ENCODE assay signal across 10 mouse cellular contexts in genomic region chr17:31409741-31410350, GRCm38 (mm10). TPM values are rescaled to one million over a fixed set of nuclear protein-coding genes. Genes with fewer than 3 reads are reported as not detected.
DNase-seq lines count a peak whose midpoint lies in the region; ATAC-seq and TF ChIP-seq lines count a peak whose summit lies in the region.
"Had no signal": no experiment of that assay in that cellular context is flagged by ENCODE, and none has a peak within 500 bp of the region (broad histone marks: within the 10 kb centered on the region; RNA-seq: fewer than 3 reads in every experiment).

No protein-coding gene starts in this region.

- peaks cover 30% of the 10 kb centered on the region for H3K4me1 ChIP-seq in heart, embryonic 10.5 days
- H3K4me1 ChIP-seq in embryonic facial prominence, embryonic 14.5 days (ENCODE audit: control insufficient read depth, insufficient read depth, low read length) = peaks cover 20% of the 10 kb centered on the region
- no peaks in the 10 kb centered on the region; the same call in 1 of the 2 replicates for H3K4me1 ChIP-seq in hindbrain, postnatal 0 days (ENCODE audit: insufficient read depth, low read length)
- H3K4me1 ChIP-seq in neural tube, embryonic 13.5 days (replicated peaks) = peaks cover 50% of the 10 kb centered on the region

- H3K4me2 ChIP-seq in embryonic facial prominence, embryonic 14.5 days (ENCODE audit: low read depth, low read length) = no peak overlapping the region
- H3K4me2 ChIP-seq in hindbrain, postnatal 0 days (ENCODE audit: low read depth, low read length) = no peak overlapping the region
- no peak overlapping the region for H3K4me2 ChIP-seq in neural tube, embryonic 13.5 days

- WGBS in heart, embryonic 10.5 days = 55% methylated on average over 10 of the region's 10 CpGs
- WGBS in embryonic facial prominence, embryonic 14.5 days = 19% methylated on average over 10 of the region's 10 CpGs
- 10% methylated on average over 10 of the region's 10 CpGs for WGBS in hindbrain, postnatal 0 days
- WGBS in neural tube, embryonic 13.5 days = 9% methylated on average over 10 of the region's 10 CpGs

- peak overlapping the region; percentile 62; the same call in 1 of the 2 replicates for H3K27ac ChIP-seq in heart, embryonic 10.5 days
- H3K27ac ChIP-seq in embryonic facial prominence, embryonic 14.5 days (replicated peaks; ENCODE audit: low read depth, low read length) = peak overlapping the region; percentile 7; the same call in 1 of the 2 replicates
- peak overlapping the region; percentile 6; the same call in 1 of the 2 replicates for H3K27ac ChIP-seq in hindbrain, postnatal 0 days
- H3K27ac ChIP-seq in neural tube, embryonic 13.5 days (replicated peaks) = peak overlapping the region; percentile 68

- no peak for TF ChIP-seq CTCF in hindbrain, postnatal 0 days (IDR thresholded peaks at IDR 0.05; ENCODE audit: low read depth)

- no peak for ATAC-seq in embryonic facial prominence, embryonic 14.5 days (ENCODE audit: low read depth)
- ATAC-seq in hindbrain, postnatal 0 days = no peak
- ATAC-seq in neural tube, embryonic 13.5 days (ENCODE audit: low read depth) = no peak

- no peaks in the 10 kb centered on the region for H3K9me3 ChIP-seq in heart, embryonic 10.5 days
- H3K9me3 ChIP-seq in embryonic facial prominence, embryonic 14.5 days (ENCODE audit: control insufficient read depth, low read length) = no peaks in the 10 kb centered on the region
- H3K9me3 ChIP-seq in hindbrain, postnatal 0 days (ENCODE audit: low read length) = no peaks in the 10 kb centered on the region
- no peaks in the 10 kb centered on the region for H3K9me3 ChIP-seq in neural tube, embryonic 13.5 days

- H3K27me3 ChIP-seq in heart, embryonic 10.5 days (ENCODE audit: insufficient read depth, poor library complexity, severe bottlenecking) = no peaks in the 10 kb centered on the region
- no peaks in the 10 kb centered on the region for H3K27me3 ChIP-seq in embryonic facial prominence, embryonic 14.5 days (replicated peaks; ENCODE audit: control insufficient read depth, insufficient read depth, low read length)
- no peaks in the 10 kb centered on the region for H3K27me3 ChIP-seq in hindbrain, postnatal 0 days (ENCODE audit: insufficient read depth, low read length)
- no peaks in the 10 kb centered on the region for H3K27me3 ChIP-seq in neural tube, embryonic 13.5 days

- intact Hi-C loops in left cerebral cortex, postnatal 4 days (cut with DNase I) = no loop called here

- no peak overlapping the region for H3K4me3 ChIP-seq in heart, embryonic 10.5 days
- H3K4me3 ChIP-seq in embryonic facial prominence, embryonic 14.5 days (ENCODE audit: low read depth, low read length) = no peak overlapping the region
- H3K4me3 ChIP-seq in hindbrain, postnatal 0 days (ENCODE audit: low read length) = no peak overlapping the region
- H3K4me3 ChIP-seq in neural tube, embryonic 13.5 days = no peak overlapping the region

- no peak overlapping the region for H3K9ac ChIP-seq in embryonic facial prominence, embryonic 14.5 days (ENCODE audit: low read depth, low read length)
- H3K9ac ChIP-seq in hindbrain, postnatal 0 days (replicated peaks; ENCODE audit: low read length) = no peak overlapping the region
- H3K9ac ChIP-seq in neural tube, embryonic 13.5 days = 0 out of 2 replicates have a peak overlapping the region, but pooled peaks have one; percentile 31

- H3K36me3 ChIP-seq in heart, embryonic 10.5 days = no peaks in the 10 kb centered on the region
- 0 out of 2 replicates have a peak, but pooled peaks cover 8% of the 10 kb centered on the region for H3K36me3 ChIP-seq in embryonic facial prominence, embryonic 14.5 days (ENCODE audit: control insufficient read depth, insufficient read depth, low read length)
- peaks cover 4% of the 10 kb centered on the region; the same call in 1 of the 2 replicates for H3K36me3 ChIP-seq in hindbrain, postnatal 0 days (ENCODE audit: insufficient read depth, low read length)
- peaks cover 16% of the 10 kb centered on the region for H3K36me3 ChIP-seq in neural tube, embryonic 13.5 days

- DNase-seq in heart, embryonic 10.5 days (ENCODE audit: low spot score) = no peak
- no peak for DNase-seq in heart, adult 8-10 months (ENCODE audit: low spot score)
- DNase-seq in embryonic facial prominence, embryonic 14.5 days (ENCODE audit: low spot score) = peak; percentile 50
- no peak for DNase-seq in hindbrain, postnatal 0 days (ENCODE audit: low spot score)
- DNase-seq in left cerebral cortex, postnatal 4 days = no peak
- DNase-seq in gastrocnemius, postnatal 4 days (ENCODE audit: low spot score in 2 of 2) = no peak
- DNase-seq in heart, adult 18-20 months = no peak
- DNase-seq: gastrocnemius, postnatal 36 days; right cerebral cortex, adult 18-20 months had no signal

RNA-seq across cellular contexts. Expression of gene Pde9a, which starts 23.8 kb away (rescaled TPM):
- polyA plus RNA-seq in heart, embryonic 10.5 days (2016; fragmentation: Nextera tagmentation; extraction: Ambion mirVana) = 5.9 and 14.4 TPM in 2 replicates
- 1 to 10 TPM; 3.1 to 5.5 (median 4.2) TPM for total RNA-seq in heart, adult 8-10 months (2022)
- 14.5 and 18.7 TPM in 2 replicates for polyA plus RNA-seq in embryonic facial prominence, embryonic 14.5 days (2014; fragmentation: Nextera tagmentation; extraction: Ambion mirVana)
- total RNA-seq in hindbrain, postnatal 0 days (2014; rRNA removed) = 34.4 and 39.8 TPM in 2 replicates
- 35.2 and 36.3 TPM in 2 replicates for polyA plus RNA-seq in hindbrain, postnatal 0 days (2015; fragmentation: Nextera tagmentation; extraction: Ambion mirVana)
- polyA plus RNA-seq in neural tube, embryonic 13.5 days (2015; fragmentation: Nextera tagmentation; extraction: Ambion mirVana) = 34.7 and 35.1 TPM in 2 replicates
- 10 to 100 TPM; 48.2 to 49.8 TPM for total RNA-seq in left cerebral cortex, postnatal 4 days (2021)
- 1 to 10 TPM; 5.0 to 6.9 TPM for total RNA-seq in gastrocnemius, postnatal 4 days (2021)
- total RNA-seq in heart, adult 18-20 months (2021) = 1 to 10 TPM; 3.4 to 3.8 TPM

Comparison
In these comparisons a context has a peak if more than half of its experiments do, and no peak if none do; other contexts are left out.
1. H3K27ac ChIP-seq: peak in every context shown above with its lines; median percentile 68 in neural tube, embryonic 13.5 days; 62 in heart, embryonic 10.5 days; 7 in embryonic facial prominence, embryonic 14.5 days; 6 in hindbrain, postnatal 0 days.